Mouse (Mus musculus) layer of hippocampus, adult 2 months (tissue): ENCODE measurements around the gene Utp20. TPM values are rescaled to one million over a fixed set of nuclear protein-coding genes. Genes with fewer than 3 reads are reported as not detected.
A peak's percentile ranks its signal among the peaks of the same experiment; 100 is the strongest.
"Not testable (repeated sequence)": the region's sequence is repeated elsewhere in the genome, so short reads cannot be mapped to it uniquely, and the experiment has no call there.

Experiments used
- DNase-seq, 2 experiments: peaks; one replicate each; pipeline ENCODE4 v3.0.0; 2022; ENCODE audit warnings: low spot score in 2 of 2
- H3K27ac ChIP-seq: fragments of 200-600 bp; 2 replicates; pipeline ENCODE4 v1.8.1; 2022
- H3K4me3 ChIP-seq: fragments of 200-600 bp; 2 replicates; pipeline ENCODE4 v1.8.1; 2022; ENCODE audit warnings: mild to moderate bottlenecking
- CTCF ChIP-seq: fragments of 200-600 bp; conservative IDR thresholded peaks from 2 replicates; pipeline ENCODE4 v1.8.1; 2022; ENCODE audit warnings: antibody characterized with exemption, mild to moderate bottlenecking, moderate library complexity
- long read RNA-seq, 2 experiments: library from polyadenylated mRNA; stranded (forward); transcript quantifications; one replicate each; pipeline ENCODE4 v2.0.0; 2021; ENCODE audit warnings: borderline mapping rate in 2 of 2
- total RNA-seq, 2 experiments: library from RNA; stranded (reverse); gene quantifications; 2 replicates each; pipeline ENCODE4 v1.2.3; 2021

Utp20 gene
- total RNA-seq, result 10 to 100 TPM; 24.6 to 27.7 TPM
- long read RNA-seq, experiment 1, partial matches to known transcripts, result 1 of 4 reads
- long read RNA-seq, experiment 1, other reads (novel, unspliced or antisense), result 3 of 4 reads
- long read RNA-seq, experiment 2, full-length matches to known transcripts, result 2 of 7 reads
- long read RNA-seq, experiment 2, partial matches to known transcripts, result 3 of 7 reads
- long read RNA-seq, experiment 2, other reads (novel, unspliced or antisense), result 2 of 7 reads

GRCm38 (mm10) chr10:88826188-88826946 lies at the start of gene Utp20:
Gene Utp20, minus strand, starts transcription at chr10:88826804.
- DNase-seq, result peak; percentile 79 to 82
- Histone ChIP-seq H3K27ac (peak within 1 kb of the TSS; percentile 58; the same call in 1 of the 2 replicates), H3K4me3 (peak within 1 kb of the TSS; percentile 94)
- TF ChIP-seq CTCF, result no peak

DNA sequence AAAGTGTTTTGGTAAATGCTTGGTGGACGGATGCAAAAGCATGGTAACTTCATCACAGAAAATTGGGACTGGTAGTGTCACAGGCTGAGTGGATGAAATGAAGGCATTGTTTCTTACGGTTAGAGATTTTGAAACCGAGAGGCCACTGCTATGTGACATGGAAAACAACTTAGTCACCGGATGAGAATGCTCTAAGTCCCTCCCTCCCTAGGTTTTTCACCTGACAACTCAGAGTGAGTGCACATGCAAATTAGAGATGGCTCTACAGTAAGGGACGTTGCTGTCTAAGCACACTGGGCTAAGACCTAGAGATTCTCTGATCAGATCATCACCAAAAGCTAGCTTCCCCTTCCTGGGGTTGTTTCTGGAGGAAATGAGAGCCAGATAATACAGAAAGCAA lies 48.3 kb upstream of the Utp20 start:
- no peak overlapping the region for H3K4me3 ChIP-seq

DNA sequence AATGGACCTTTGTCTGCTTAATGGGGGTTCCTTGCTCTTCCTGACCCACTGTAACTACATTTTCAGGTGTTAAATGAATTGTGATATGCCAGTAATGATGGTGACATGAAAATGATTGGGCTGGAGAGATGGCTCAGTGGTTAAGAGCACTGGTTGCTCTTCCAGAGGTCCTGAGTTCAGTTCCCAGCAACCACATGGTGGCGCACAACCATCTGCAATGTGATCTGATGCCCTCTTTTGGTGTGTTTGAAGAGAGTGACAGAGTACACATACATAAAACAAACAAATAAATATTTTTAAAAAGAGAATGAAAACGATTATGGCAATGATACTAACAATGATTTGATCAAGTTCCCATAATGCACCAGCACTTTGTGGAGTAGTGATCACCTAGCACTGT lies 39.4 kb upstream of the Utp20 start:
- peak; percentile 63 for TF ChIP-seq CTCF
- Histone ChIP-seq H3K4me3 (no peak overlapping the region), H3K27ac (no peak overlapping the region)
- no peak for DNase-seq

More for the DNA sequence above, 48.3 kb upstream of the Utp20 start:
- no peak for TF ChIP-seq CTCF
- no peak for DNase-seq
- no peak overlapping the region for H3K27ac ChIP-seq

DNA sequence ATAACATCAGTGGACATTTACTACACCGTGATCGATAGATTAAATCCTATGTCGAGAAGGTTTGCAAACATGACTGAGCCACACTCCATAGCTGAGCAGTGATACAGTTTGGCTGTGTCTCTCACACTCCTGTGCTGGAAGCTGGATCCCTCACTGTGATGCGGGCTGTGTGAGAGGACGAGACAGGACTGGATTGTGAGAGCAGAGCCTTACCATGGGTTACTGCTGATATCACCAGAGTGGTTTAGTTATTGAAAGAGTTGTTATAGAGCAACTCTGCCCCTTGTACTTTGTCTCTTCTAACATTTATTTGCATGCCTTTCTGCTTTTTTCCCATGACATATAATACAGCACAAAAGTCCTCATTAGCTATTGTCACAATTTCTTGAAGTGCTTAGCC lies 35.7 kb upstream of the Utp20 start:
- no peak for TF ChIP-seq CTCF
- H3K27ac ChIP-seq, result no peak overlapping the region
- no peak overlapping the region for H3K4me3 ChIP-seq
- DNase-seq, result no peak

DNA sequence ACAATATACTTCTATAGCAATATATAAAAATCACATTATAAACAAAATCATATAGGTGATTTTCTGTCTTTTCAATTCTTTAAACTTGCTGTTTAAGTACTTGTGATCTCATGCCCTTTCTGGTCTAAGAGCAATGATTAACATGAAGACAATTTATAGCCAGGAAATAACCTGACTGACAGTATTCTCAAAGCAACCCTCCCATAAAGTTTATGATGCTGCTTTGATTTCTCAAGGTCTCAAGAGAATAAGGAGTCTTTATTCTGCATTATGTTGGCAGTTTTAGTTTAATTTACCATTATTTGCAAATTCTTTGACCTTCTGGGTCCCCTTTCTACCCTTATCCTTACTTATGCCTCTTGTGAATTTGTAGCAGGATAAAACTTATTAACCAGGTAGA lies 34.8 kb upstream of the Utp20 start:
- no peak for DNase-seq
- TF ChIP-seq CTCF, result no peak
- H3K4me3 ChIP-seq, result no peak overlapping the region
- H3K27ac ChIP-seq, result no peak overlapping the region

- Histone ChIP-seq H3K27ac (no peak overlapping the region), H3K4me3 (no peak overlapping the region)
- TF ChIP-seq CTCF, result no peak
- no peak for DNase-seq
Measured at GRCm38 (mm10) chr10:88860911-88861310, 34.3 kb upstream of the Utp20 start.

DNA sequence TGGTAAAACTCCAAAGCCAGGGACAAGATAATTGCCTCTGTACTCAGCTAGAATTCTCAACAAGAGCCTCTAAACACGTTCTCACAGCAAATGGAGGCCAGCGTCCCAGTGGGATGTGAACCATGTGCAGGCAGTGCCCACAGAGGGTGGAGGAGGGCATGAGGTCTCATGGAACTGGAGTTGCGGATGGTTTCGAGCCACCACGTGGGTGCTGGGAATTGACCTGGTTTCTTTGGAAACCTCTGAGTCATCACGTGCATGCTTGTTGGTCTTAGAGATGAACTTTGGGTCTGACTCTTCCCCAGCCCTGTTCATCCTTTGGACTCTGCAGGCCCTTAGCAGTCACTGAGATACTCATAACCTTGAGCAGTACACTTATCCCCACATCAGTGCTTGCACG lies 26.7 kb upstream of the Utp20 start:
- no peak for DNase-seq
- no peak overlapping the region for H3K4me3 ChIP-seq
- H3K27ac ChIP-seq, result no peak overlapping the region
- no peak for TF ChIP-seq CTCF

DNA sequence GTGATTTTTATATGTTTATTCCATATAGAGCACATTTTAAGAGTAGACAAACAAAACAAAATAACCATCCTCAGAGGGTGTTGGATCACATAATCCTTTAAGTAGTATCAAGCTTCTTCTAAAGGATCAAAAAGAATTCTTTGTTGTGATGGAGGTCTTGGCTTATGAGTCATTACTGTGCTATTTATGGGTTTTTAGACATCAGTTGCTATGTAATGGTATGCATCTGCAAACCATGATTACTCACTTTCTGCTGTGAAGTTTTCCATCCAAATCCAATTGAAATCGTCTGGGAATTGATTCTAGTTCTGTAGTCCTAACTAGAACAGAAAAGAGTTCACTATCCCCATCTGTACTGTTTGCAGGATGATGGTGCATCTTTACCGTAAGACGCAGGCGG lies 23.4 kb upstream of the Utp20 start:
- H3K4me3 ChIP-seq, result no peak overlapping the region
- no peak overlapping the region for H3K27ac ChIP-seq
- no peak for DNase-seq
- no peak for TF ChIP-seq CTCF

GRCm38 (mm10) chr10:88848876-88849476 lies 22.4 kb upstream of the Utp20 start:
- H3K27ac ChIP-seq, result no peak overlapping the region
- TF ChIP-seq CTCF, result no peak
- no peak overlapping the region for H3K4me3 ChIP-seq
- DNase-seq, result no peak

- Histone ChIP-seq H3K4me3 (no peak overlapping the region), H3K27ac (no peak overlapping the region)
- DNase-seq, result no peak
- TF ChIP-seq CTCF, result no peak
Measured at GRCm38 (mm10) chr10:88834227-88834626, 7.6 kb upstream of the Utp20 start.

DNA sequence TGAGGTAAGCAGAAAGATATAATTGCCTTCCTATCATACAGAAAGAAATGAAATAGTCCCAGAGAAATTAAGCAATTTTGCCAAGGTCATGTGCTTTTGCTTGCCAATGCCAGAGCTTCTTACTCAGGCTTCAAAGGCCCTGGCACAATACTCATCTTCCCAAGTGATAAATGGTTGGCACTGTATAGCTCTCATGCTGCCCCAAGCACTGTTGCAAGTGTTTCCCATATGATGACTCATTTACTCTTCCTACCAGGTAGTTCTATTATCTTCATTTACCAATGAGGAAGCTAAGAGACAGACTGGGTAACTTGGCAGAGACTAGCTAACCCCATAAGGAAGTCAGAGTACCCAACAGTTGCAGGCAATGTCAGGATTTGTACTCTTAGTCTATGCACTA lies 1.8 kb upstream of the Utp20 start:
- TF ChIP-seq CTCF, result no peak

GRCm38 (mm10) chr10:88827596-88827995 lies 992 bp upstream of the Utp20 start:
- no peak for DNase-seq
- H3K4me3 ChIP-seq, result peak overlapping the region; percentile 94; the same call in 1 of the 2 replicates
- no peak overlapping the region for H3K27ac ChIP-seq
- no peak for TF ChIP-seq CTCF

More for the DNA sequence above, 1.8 kb upstream of the Utp20 start:
- DNase-seq, result no peak
- Histone ChIP-seq H3K27ac (no peak overlapping the region), H3K4me3 (no peak overlapping the region)

- Histone ChIP-seq H3K4me3 (peak overlapping the region; percentile 94), H3K27ac (peak overlapping the region; percentile 29; the same call in 1 of the 2 replicates)
- not testable (repeated sequence) for DNase-seq
Measured at GRCm38 (mm10) chr10:88826947-88827306, 323 bp upstream of the Utp20 start.
